Mouse (Mus musculus) embryonic facial prominence, embryonic 15.5 days (tissue): ENCODE data around the gene Rbm48. TPM values are rescaled to one million over a fixed set of nuclear protein-coding genes. Genes with fewer than 3 reads are reported as not detected.

ENCODE experiments used
- ATAC-seq: fragments of 200-750 bp; cut with Nextera tagmentation; 2 replicates; pipeline ENCODE4 v1.8.0; 2017; ENCODE audit warnings: low read depth, moderate TSS enrichment; ENCODE audit not compliant: insufficient number of reproducible peaks, low FRiP score, low TSS enrichment
- H3K27ac ChIP-seq: fragments of 300-500 bp; sonication (generic); replicated peaks from 2 replicates; pipeline ENCODE4 v1.5.1; 2015; ENCODE audit warnings: mild to moderate bottlenecking, inconsistent platforms
- H3K27me3 ChIP-seq: fragments of 300-500 bp; sonication (generic); 2 replicates; pipeline ENCODE4 v1.6.1; 2015; ENCODE audit warnings: inconsistent platforms
- H3K36me3 ChIP-seq: fragments of 300-500 bp; sonication (generic); 2 replicates; pipeline ENCODE4 v1.6.1; 2015; ENCODE audit warnings: mild to moderate bottlenecking, inconsistent platforms
- H3K4me1 ChIP-seq: fragments of 300-500 bp; sonication (generic); 2 replicates; pipeline ENCODE4 v1.6.1; 2015; ENCODE audit warnings: inconsistent platforms
- H3K4me2 ChIP-seq: fragments of 300-500 bp; sonication (generic); replicated peaks from 2 replicates; pipeline ENCODE4 v1.6.1; 2015; ENCODE audit warnings: mild to moderate bottlenecking, inconsistent platforms
- H3K4me3 ChIP-seq: fragments of 300-500 bp; sonication (generic); replicated peaks from 2 replicates; pipeline ENCODE4 v1.5.1; 2015; ENCODE audit warnings: mild to moderate bottlenecking, inconsistent platforms
- H3K9ac ChIP-seq: fragments of 300-500 bp; sonication (generic); 2 replicates; pipeline ENCODE4 v1.6.1; 2015; ENCODE audit warnings: inconsistent platforms
- H3K9me3 ChIP-seq: fragments of 300-500 bp; sonication (generic); replicated peaks from 2 replicates; pipeline ENCODE4 v1.6.1; 2016; ENCODE audit warnings: inconsistent platforms
- WGBS: fragments of 180-500 bp; shearing (Covaris S2); methylation state at CpG from one replicate; pipeline ENCODE4 v1.1.7; 2015; 5-methylcytosine and 5-hydroxymethylcytosine counted together
- polyA plus RNA-seq: library from polyadenylated mRNA; unstranded; fragments of >200 nt; fragmentation: Nextera tagmentation; extraction: Ambion mirVana; gene quantifications from 2 replicates; pipeline ENCODE4 v1.2.1, GENCODE M21; 2015

Gene Rbm48
- polyA plus RNA-seq, 1 experiment from 2014 or later, result 11.9 TPM

DNA sequence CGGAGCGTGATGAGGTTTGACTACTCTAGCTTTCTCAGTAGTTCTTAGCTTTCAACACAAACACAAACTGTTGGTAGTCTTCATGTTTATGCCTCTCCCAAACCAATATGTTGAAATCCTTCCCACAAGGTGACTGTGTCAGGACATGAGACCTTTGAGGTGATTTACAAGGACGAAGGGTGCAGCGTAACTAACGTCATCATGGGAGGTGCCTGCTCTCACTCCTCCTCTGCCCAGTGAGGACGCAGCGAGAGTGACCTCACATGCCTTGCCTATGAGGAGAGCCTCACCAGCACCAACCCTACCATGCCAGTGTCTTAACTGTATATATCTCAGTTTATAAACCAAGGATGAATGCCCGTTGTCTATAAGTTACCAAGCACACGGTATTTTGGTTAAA is 10.7 kb upstream of the Rbm48 start:
- no peak for ATAC-seq

DNA sequence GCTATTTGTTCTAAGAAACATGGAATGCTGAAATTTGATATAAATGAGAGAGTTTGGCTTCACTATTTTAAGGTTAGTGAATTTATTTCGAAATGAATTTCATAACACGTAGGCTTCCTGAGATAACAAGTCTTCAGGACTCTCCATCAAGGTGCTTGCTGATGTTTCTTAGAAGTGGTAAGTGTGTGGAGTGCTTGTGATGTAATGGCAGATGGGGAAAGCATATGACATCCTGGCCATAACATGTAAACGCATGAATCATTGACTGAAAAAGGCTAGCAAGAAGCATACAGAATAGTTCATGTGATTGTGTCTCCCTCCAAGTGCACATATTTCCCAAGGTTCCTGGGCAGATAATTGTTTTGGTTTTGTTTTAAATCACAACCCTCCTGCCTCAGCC is 4.4 kb upstream of the Rbm48 start:
- no peaks in the 10 kb centered on the region for H3K9me3 ChIP-seq
- no peak overlapping the region for H3K27ac ChIP-seq
- peaks cover 13% of the 10 kb centered on the region for H3K36me3 ChIP-seq
- 0 out of 2 replicates have a peak, but pooled peaks cover 4% of the 10 kb centered on the region for H3K4me1 ChIP-seq
- no peak overlapping the region for H3K4me2 ChIP-seq
- 87% methylated on average over 3 of the region's 3 CpGs for WGBS
- no peak overlapping the region for H3K9ac ChIP-seq
- no peak overlapping the region for H3K4me3 ChIP-seq
- no peak for ATAC-seq
- no peaks in the 10 kb centered on the region for H3K27me3 ChIP-seq

More for the DNA sequence above, 10.7 kb upstream of the Rbm48 start:
- H3K4me3 ChIP-seq, result no peak overlapping the region
- no peak overlapping the region for H3K27ac ChIP-seq
- H3K36me3 ChIP-seq, result peaks cover 37% of the 10 kb centered on the region
- H3K4me1 ChIP-seq, result no peaks in the 10 kb centered on the region
- no peaks in the 10 kb centered on the region for H3K9me3 ChIP-seq
- 94% methylated on average over 9 of the region's 9 CpGs for WGBS
- no peak overlapping the region for H3K9ac ChIP-seq
- no peaks in the 10 kb centered on the region for H3K27me3 ChIP-seq
- H3K4me2 ChIP-seq, result no peak overlapping the region

DNA sequence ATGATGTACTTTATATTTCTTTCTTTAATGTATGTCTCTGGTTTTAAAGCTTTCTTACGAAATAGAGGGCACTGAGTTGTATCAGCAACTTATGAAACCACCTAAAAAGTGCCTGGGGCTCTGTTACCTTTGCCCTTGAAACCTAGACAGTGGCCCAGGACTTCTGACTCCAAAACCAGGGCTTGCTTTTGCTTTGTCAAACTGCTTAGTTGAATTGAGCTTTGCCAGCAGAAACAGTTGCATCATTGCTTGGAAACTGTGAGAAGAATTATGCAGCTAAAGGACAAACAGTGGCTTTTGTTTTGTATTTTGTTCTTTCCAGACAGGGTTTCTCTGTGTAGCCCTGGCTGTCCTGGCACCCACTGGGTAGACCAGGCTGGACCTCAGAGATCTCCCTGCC is 3.9 kb upstream of the Rbm48 start:
- peaks cover 7% of the 10 kb centered on the region for H3K4me1 ChIP-seq
- H3K4me3 ChIP-seq, result no peak overlapping the region
- H3K9ac ChIP-seq, result no peak overlapping the region
- peaks cover 8% of the 10 kb centered on the region for H3K36me3 ChIP-seq
- no peaks in the 10 kb centered on the region for H3K9me3 ChIP-seq
- H3K27ac ChIP-seq, result no peak overlapping the region
- no peak overlapping the region for H3K4me2 ChIP-seq
- ATAC-seq, result no peak
- WGBS, result 70% methylated on average over 1 of the region's 1 CpGs
- H3K27me3 ChIP-seq, result no peaks in the 10 kb centered on the region

DNA sequence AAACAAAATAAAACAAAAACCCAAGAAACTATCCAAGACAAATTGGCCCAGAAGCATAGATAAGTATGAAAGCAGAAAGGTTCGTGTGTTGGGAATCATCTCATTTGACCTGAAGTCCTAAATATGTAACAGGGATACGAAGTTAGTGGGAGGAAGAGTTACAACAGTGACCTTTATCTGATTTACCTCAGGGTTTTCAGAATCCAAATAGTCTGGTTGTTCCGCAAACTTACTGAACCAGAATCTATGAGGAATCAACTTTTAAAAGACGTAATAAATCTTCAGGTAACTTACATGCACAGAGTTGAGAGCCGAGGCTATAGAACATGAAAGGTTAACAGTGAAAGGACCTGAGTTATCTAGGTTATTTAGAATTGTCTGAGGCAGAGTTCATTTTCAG is 2.4 kb upstream of the Rbm48 start:
- Histone ChIP-seq H3K4me2 (no peak overlapping the region), H3K27ac (no peak overlapping the region), H3K9ac (no peak overlapping the region), H3K4me1 (peaks cover 16% of the 10 kb centered on the region), H3K9me3 (no peaks in the 10 kb centered on the region), H3K27me3 (no peaks in the 10 kb centered on the region), H3K36me3 (0 out of 2 replicates have a peak, but pooled peaks cover 2% of the 10 kb centered on the region), H3K4me3 (no peak overlapping the region)
- WGBS, result 86% methylated on average over 5 of the region's 5 CpGs
- no peak for ATAC-seq

DNA sequence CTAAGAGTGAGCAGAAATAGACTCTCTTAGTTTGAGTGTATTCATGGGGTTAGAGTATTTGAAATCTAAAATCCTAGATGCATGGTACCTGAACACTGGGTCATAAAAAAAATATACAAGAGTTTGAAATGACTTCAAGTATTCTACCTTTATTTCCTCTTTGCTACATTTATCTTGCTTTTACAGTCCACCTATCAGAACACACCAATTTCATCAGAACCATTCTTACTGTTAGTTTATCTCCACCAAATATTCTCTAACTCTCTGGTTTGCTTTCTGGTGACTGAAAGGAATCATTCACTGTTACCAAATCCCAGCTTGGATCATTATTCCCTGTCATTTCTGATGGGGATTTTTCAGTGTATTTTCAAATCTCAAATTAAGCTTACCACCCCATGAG is 786 bp upstream of the Rbm48 start:
- Histone ChIP-seq H3K4me1 (peaks cover 16% of the 10 kb centered on the region), H3K9me3 (no peaks in the 10 kb centered on the region), H3K27me3 (no peaks in the 10 kb centered on the region), H3K9ac (no peak overlapping the region), H3K4me2 (peak overlapping the region; percentile 74), H3K4me3 (peak overlapping the region; percentile 97), H3K36me3 (0 out of 2 replicates have a peak, but pooled peaks cover 10% of the 10 kb centered on the region), H3K27ac (no peak overlapping the region)
- no peak for ATAC-seq

DNA sequence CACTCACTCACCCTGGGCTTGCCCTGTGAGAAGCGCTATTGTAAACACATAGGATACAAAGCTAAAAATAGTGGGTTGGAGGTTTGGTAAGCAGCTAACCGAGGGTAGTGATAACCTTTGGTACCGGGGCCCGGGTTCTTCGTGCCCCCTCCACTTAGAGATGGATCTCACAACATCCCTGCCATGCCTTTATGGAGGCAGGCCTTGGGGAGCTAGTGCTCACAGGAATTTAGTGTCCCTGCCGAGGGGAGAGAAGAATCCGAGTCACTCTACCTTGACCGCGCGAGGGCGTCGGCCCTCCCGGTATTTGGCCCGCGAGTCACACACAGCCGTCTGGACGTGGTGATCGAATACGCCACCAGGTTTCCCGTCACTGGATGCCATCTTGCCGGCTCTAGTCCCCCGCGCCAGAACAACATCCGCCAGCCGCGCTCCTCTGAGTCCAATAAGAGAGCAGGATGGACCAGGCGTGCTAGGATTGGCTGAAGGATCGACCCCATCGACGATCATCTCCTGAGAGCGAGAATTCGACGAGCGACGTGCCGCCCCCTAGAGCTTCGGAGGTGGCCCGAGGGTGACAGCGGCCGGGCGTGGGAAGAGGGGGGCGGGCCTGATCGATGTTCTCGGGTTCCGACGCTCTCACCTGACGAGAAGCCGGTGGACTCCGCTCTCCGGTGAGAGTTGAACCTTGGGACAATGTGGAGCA is 539 bp downstream of the Rbm48 start, which contains the start of gene Pex1:
TSS of gene Pex1 (plus strand) at position 374 of the 706 bp plus-strand sequence.
- Histone ChIP-seq H3K4me1 (peaks cover 16% of the 10 kb centered on the region), H3K4me3 (peak within 1 kb of the TSS; percentile 97), H3K4me2 (peak within 1 kb of the TSS; percentile 74), H3K27ac (peak within 1 kb of the TSS; percentile 79), H3K9ac (peak within 1 kb of the TSS; percentile 70), H3K27me3 (no peaks in the 10 kb centered on the region), H3K9me3 (no peaks in the 10 kb centered on the region), H3K36me3 (peaks cover 22% of the 10 kb centered on the region)
- under 1% methylated on average over 50 of the region's 50 CpGs for WGBS
- ATAC-seq, result peak; percentile 97

DNA sequence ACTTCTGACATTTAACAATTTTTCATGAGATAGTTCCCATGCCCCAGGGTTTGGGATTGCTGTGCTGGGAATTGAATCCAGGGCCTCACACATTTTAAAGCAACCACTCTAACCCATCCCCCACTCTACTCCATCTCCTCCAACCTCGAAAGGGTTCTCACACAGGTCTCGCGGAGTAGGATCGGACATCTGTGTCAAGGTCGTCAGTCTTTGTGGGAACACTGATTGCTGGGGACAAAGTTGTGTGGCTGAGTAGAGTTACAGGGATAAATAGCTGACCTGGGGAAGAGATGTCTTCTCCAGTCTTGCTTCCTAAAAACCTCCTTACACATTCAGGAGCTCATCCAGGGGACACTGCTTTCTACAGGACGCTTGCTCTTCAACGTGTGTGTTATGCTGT is 17.3 kb downstream of the Rbm48 start:
- Histone ChIP-seq H3K4me2 (no peak overlapping the region), H3K9me3 (no peaks in the 10 kb centered on the region), H3K9ac (no peak overlapping the region), H3K36me3 (peaks cover 80% of the 10 kb centered on the region), H3K4me1 (no peaks in the 10 kb centered on the region), H3K27ac (no peak overlapping the region), H3K27me3 (no peaks in the 10 kb centered on the region), H3K4me3 (no peak overlapping the region)
- 95% methylated on average over 7 of the region's 7 CpGs for WGBS
- no peak for ATAC-seq

DNA sequence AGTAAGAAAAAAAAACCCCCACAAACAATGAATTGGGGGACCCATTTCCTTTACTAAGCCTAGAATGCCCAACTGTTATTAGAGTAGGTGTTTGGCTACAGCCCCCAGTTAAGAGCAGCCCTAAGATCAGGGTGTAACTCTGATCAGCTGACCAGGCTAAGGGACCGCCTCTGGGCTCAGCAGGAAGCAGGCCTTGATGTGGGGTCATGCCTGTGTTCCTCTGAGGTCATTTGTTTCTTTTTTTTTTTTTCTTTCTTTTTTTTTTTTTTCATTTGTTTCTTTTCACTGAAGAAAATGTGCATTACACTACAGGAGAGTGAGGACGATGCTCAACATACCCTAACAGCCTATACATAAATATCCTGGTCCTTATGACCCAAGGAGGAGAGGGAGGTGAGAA is 18.4 kb downstream of the Rbm48 start:
- Histone ChIP-seq H3K4me3 (no peak overlapping the region), H3K27me3 (no peaks in the 10 kb centered on the region), H3K36me3 (peaks cover 83% of the 10 kb centered on the region), H3K27ac (no peak overlapping the region), H3K9ac (no peak overlapping the region), H3K4me1 (no peaks in the 10 kb centered on the region), H3K4me2 (no peak overlapping the region), H3K9me3 (no peaks in the 10 kb centered on the region)
- WGBS, result 83% methylated on average over 2 of the region's 2 CpGs
- no peak for ATAC-seq

DNA sequence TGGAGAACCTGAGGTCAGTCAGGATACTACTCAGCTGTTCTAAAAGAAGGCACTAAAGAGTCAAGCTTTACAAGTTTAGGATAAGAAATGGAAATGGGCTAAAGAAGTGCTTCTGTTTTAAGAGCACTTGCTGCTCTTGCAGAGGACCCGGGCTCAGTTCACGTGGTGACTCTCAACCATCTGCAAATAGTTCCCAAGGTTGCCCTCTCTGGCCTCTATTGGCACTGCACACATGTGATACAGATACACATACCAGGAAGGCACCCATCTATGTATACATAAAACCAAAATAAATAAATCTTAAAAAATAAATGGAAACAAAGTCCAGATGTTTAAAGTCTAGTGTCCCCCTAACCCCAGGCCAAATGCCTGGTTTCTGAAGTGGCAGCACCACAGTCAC is 21.6 kb downstream of the Rbm48 start:
- ATAC-seq, result no peak
- no peak overlapping the region for H3K27ac ChIP-seq
- no peak overlapping the region for H3K4me3 ChIP-seq
- no peaks in the 10 kb centered on the region for H3K4me1 ChIP-seq
- H3K9me3 ChIP-seq, result no peaks in the 10 kb centered on the region
- H3K27me3 ChIP-seq, result no peaks in the 10 kb centered on the region
- H3K9ac ChIP-seq, result no peak overlapping the region
- H3K4me2 ChIP-seq, result no peak overlapping the region
- peaks cover 94% of the 10 kb centered on the region for H3K36me3 ChIP-seq
- WGBS, result 97% methylated on average over 2 of the region's 2 CpGs

DNA sequence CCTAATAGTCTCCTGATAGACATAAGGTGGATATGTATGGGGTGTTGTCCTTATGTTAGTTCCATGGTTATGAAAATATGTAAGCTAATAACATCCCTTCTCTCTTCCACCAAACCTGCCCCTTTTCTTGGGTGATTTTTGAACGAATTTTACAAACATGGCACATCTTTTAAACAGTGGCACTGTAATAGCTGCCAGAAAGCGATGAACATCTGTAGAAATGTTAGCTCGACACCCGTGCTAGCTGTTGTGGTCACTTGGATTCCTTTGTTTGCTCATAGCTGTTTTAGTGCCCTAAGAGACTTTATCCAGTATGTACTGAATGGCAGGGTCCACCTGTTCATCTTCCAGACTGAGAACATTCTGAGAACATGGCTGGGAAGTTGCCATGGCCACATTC is 25.1 kb downstream of the Rbm48 start, which contains the start of gene 1700109H08Rik:
TSS of gene 1700109H08Rik (plus strand) at position 301 of the 400 bp plus-strand sequence.
- H3K9ac ChIP-seq, result no peak within 1 kb of the TSS
- 91% methylated on average over 4 of the region's 4 CpGs for WGBS
- no peaks in the 10 kb centered on the region for H3K4me1 ChIP-seq
- peaks cover 89% of the 10 kb centered on the region for H3K36me3 ChIP-seq
- H3K4me2 ChIP-seq, result no peak within 1 kb of the TSS
- no peak within 1 kb of the TSS for H3K27ac ChIP-seq
- no peak within 1 kb of the TSS for H3K4me3 ChIP-seq
- no peaks in the 10 kb centered on the region for H3K9me3 ChIP-seq
- ATAC-seq, result no peak
- no peaks in the 10 kb centered on the region for H3K27me3 ChIP-seq

DNA sequence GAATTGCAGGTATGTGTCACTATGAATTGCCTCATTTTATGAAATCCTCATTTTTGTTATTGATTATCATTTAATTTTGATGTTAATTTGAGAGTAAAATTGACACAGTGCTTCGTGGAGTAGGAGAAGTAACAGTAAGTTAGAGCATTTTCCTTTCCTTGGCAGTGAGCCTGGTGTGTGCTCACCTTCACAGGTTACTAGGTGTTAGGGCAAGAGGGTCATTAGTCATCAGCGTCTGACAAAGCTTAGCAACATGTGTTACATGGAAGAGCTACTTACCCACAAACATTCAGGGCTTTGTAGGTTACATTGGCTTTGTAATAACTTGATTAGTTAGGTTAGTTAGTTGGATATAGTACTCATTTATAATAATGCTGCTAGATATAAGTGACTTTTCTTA is 42.2 kb downstream of the Rbm48 start:
- Histone ChIP-seq H3K27ac (no peak overlapping the region), H3K9ac (no peak overlapping the region), H3K4me2 (no peak overlapping the region), H3K27me3 (no peaks in the 10 kb centered on the region), H3K36me3 (peaks cover 32% of the 10 kb centered on the region), H3K9me3 (no peaks in the 10 kb centered on the region), H3K4me3 (no peak overlapping the region), H3K4me1 (no peaks in the 10 kb centered on the region)
- 82% methylated on average over 2 of the region's 2 CpGs for WGBS
- ATAC-seq, result no peak

DNA sequence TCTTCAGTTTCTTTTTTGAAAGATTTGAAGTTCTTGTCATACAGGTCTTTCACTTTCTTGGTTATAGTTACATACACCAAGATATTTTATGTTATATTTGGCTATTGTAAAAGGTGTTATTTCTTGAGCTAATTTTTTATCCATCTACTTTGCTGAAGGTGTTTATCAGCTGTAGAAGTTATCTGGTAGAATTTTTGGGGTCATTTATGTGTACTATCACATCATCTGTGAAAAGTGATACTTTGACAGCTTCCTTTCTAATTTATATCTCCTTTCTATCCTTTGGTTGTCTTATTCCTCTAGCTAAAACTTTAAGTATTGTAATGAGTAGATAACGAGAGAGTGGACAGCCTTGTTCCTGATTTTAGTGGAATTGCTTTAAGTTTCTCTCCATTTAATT is 44.9 kb downstream of the Rbm48 start:
- peaks cover 24% of the 10 kb centered on the region; the same call in 1 of the 2 replicates for H3K36me3 ChIP-seq
- H3K9me3 ChIP-seq, result no peaks in the 10 kb centered on the region
- no peak for ATAC-seq
- no peak overlapping the region for H3K4me2 ChIP-seq
- H3K27ac ChIP-seq, result no peak overlapping the region
- H3K27me3 ChIP-seq, result no peaks in the 10 kb centered on the region
- 90% methylated on average over 1 of the region's 1 CpGs for WGBS
- H3K9ac ChIP-seq, result no peak overlapping the region
- H3K4me3 ChIP-seq, result no peak overlapping the region
- no peaks in the 10 kb centered on the region for H3K4me1 ChIP-seq
